Mouse (Mus musculus) heart, embryonic 11.5 days (tissue): ENCODE results near the gene Ift122. TPM values are rescaled to one million over a fixed set of nuclear protein-coding genes. Genes with fewer than 3 reads are reported as not detected.

Experiments used
- ATAC-seq: fragments of 200-750 bp; cut with Nextera tagmentation; replicated peaks from 2 replicates; pipeline ENCODE4 v1.8.0; 2017; ENCODE audit warnings: moderate library complexity; ENCODE audit not compliant: insufficient number of reproducible peaks, low FRiP score, low TSS enrichment
- H3K27ac ChIP-seq: fragments of 300-500 bp; sonication (generic); 2 replicates; pipeline ENCODE4 v1.5.1; 2014; ENCODE audit warnings: mild to moderate bottlenecking, low read depth, low read length
- H3K27me3 ChIP-seq: fragments of 300-500 bp; sonication (generic); 2 replicates; pipeline ENCODE4 v1.6.1; 2014; ENCODE audit warnings: mild to moderate bottlenecking, low read length, mixed read lengths; ENCODE audit not compliant: control insufficient read depth, insufficient read depth
- H3K36me3 ChIP-seq: fragments of 300-500 bp; sonication (generic); 2 replicates; pipeline ENCODE4 v1.6.1; 2014; ENCODE audit warnings: mild to moderate bottlenecking, low read length, moderate library complexity, mixed read lengths; ENCODE audit not compliant: control insufficient read depth, insufficient read depth
- H3K4me1 ChIP-seq: fragments of 300-500 bp; sonication (generic); 2 replicates; pipeline ENCODE4 v1.6.1; 2014; ENCODE audit warnings: low read length; ENCODE audit not compliant: control insufficient read depth, insufficient read depth
- H3K4me2 ChIP-seq: fragments of 300-500 bp; sonication (generic); 2 replicates; pipeline ENCODE4 v1.6.1; 2014; ENCODE audit warnings: mild to moderate bottlenecking, moderate library complexity
- H3K4me3 ChIP-seq: fragments of 300-500 bp; sonication (generic); 2 replicates; pipeline ENCODE4 v1.5.1; 2014; ENCODE audit warnings: low read depth, low read length
- H3K9ac ChIP-seq: fragments of 300-500 bp; sonication (generic); 2 replicates; pipeline ENCODE4 v1.6.1; 2014; ENCODE audit warnings: mild to moderate bottlenecking, low read depth, low read length, moderate library complexity
- H3K9me3 ChIP-seq: fragments of 300-500 bp; sonication (generic); replicated peaks from 2 replicates; pipeline ENCODE4 v1.6.1; 2016; ENCODE audit warnings: low read length; ENCODE audit not compliant: control insufficient read depth
- WGBS: fragments of 180-500 bp; shearing (Covaris S2); extraction: QIAGEN DNeasy Blood & Tissue Kit; methylation state at CpG from one replicate; pipeline ENCODE4 v1.1.7; 2014; ENCODE audit not compliant: insufficient replicate concordance; 5-methylcytosine and 5-hydroxymethylcytosine counted together
- polyA plus RNA-seq: library from polyadenylated mRNA; unstranded; fragments of >200 nt; fragmentation: Nextera tagmentation; extraction: Ambion mirVana; gene quantifications from 2 replicates; pipeline ENCODE4 v1.2.1, GENCODE M21; 2014

The Ift122 gene
- polyA plus RNA-seq = 21.0 and 26.7 TPM in 2 replicates

DNA sequence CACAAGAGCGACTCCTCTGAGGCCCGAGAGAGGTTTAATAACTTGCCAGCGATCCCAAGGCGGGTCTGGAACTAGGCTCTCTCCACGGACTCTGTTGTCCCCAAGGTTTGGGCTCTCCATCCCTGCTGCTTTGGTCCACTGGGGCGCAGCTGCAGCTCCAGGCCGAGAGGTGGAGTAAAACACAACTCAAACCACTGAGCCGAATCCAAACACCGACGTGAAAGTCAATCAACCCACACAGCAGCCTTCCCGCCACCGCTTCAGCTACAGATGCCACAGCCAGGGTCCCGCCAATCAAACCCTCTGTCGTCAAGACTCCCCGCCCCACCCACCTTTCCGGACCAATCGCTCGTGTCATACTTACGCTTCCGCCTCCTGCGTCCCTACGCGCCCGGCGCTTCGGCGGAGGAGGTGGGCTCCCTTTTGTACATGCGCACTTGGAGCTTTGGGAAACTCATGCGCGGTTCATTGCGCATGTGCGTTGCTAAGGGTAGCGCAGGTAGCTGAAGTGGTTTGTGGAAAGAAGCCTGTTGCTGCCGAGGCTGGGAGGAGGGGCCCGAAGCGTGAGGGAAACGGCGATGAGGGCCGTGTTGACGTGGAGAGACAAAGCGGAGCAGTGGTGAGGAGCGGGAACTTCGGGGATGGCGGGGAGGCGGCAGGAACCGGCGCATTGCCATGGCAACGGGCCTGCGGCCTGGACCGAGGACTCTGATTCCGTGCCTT lies at the start of gene Ift122, which contains the start of gene Mbd4:
Ift122 (plus strand) TSS at position 380 of the 723 bp plus-strand sequence.
Mbd4 (minus strand) TSS at position 281 of the 723 bp plus-strand sequence.
- Histone ChIP-seq H3K9me3 (no peaks in the 10 kb centered on the region), H3K36me3 (peaks cover 2% of the 10 kb centered on the region; the same call in 1 of the 2 replicates), H3K27me3 (no peaks in the 10 kb centered on the region), H3K4me2 (peak within 1 kb of the TSS; percentile 80), H3K4me1 (peaks cover 20% of the 10 kb centered on the region), H3K27ac (peak within 1 kb of the TSS; percentile 86), H3K9ac (peak within 1 kb of the TSS; percentile 74), H3K4me3 (peak within 1 kb of the TSS; percentile 58)
- peak; percentile 96 for ATAC-seq
- under 1% methylated on average over 51 of the region's 51 CpGs for WGBS

DNA sequence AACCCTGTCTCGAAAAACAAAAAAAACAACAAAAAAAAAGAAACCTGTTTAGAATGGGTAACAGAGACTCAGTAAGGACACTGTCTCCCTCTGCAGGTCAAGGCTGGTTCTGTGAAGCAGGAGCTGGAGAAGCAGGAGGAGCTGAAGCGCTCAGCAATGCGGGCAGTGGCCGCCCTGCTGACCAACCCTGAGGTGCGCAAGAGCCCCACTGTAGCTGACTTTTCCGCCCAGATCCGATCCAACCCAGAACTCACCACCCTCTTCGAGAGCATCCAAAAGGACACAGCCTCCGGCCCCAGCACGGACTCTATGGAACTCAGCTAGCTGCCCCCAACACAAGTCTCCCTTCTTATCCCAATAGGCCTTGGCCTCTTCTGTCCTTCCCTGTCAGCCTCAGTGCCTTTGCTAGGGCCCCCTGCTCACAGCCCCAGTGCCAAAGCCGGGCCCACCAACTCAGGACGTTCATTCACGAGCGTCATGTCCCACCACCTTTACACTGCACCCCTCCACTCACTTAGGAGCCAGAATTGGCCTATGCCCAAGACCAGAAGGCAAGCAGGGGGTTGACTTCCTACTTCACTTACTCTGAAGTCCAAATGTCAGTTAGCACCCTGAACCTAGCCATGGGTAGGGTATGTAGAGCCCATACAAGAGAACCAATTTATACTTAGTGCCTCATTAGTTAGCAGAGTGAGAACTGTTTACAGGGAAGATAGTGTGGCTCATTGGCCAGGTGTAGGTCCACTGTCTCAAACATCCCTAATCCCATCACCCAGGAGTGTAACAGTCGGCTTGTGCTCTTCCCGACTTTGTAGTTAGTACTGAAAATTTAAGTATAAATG lies 49.5 kb upstream of the Ift122 start:
- no peak overlapping the region for H3K4me3 ChIP-seq
- no peaks in the 10 kb centered on the region for H3K9me3 ChIP-seq
- 0 out of 2 replicates have a peak overlapping the region, but pooled peaks have one; percentile 25 for H3K27ac ChIP-seq
- peaks cover 16% of the 10 kb centered on the region for H3K4me1 ChIP-seq
- H3K27me3 ChIP-seq = no peaks in the 10 kb centered on the region
- 42% methylated on average over 16 of the region's 16 CpGs for WGBS
- ATAC-seq = 0 out of 2 replicates have a peak, but pooled peaks have one; percentile 19
- peaks cover 56% of the 10 kb centered on the region for H3K36me3 ChIP-seq
- no peak overlapping the region for H3K9ac ChIP-seq
- H3K4me2 ChIP-seq = no peak overlapping the region

DNA sequence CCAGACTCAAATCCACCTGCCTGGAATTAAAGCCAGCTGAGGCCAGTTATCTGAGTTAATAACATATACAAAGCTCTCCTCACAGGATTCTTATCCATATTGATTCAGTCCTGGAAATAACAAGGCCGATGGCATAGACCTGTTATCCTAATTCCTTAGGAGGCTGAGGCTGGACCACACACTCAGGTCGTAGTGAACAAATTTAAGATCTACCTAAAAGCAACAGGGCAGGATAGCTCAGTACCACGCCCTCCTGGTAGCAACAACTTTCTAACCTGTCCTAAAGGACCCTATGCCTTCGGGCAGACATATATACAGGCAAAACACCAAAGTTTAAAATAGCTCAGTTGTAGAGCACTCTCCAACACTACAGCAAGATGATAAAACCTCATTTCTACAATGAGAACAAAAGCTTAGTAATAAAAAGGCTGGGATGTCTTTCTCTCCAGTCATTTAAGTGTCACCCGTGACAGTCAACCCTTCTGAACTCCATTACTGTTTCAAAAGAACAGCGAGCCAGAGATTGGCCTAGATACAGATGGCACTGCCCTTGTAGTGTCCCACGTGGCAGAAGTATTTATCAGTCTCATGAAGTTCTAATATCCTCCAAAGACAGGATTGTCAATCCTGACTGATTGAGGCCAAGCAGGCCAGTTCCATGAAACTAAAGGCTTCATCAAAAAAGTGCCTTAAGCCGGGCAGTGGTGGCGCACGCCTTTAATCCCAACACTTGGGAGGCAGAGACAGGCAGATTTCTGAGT lies 48.7 kb upstream of the Ift122 start:
- no peak overlapping the region; the same call in 1 of the 2 replicates for H3K4me2 ChIP-seq
- peaks cover 48% of the 10 kb centered on the region for H3K36me3 ChIP-seq
- no peak for ATAC-seq
- H3K4me3 ChIP-seq = no peak overlapping the region
- H3K27ac ChIP-seq = no peak overlapping the region
- WGBS = 66% methylated on average over 10 of the region's 10 CpGs
- H3K9me3 ChIP-seq = no peaks in the 10 kb centered on the region
- H3K9ac ChIP-seq = no peak overlapping the region
- peaks cover 16% of the 10 kb centered on the region for H3K4me1 ChIP-seq
- no peaks in the 10 kb centered on the region for H3K27me3 ChIP-seq

DNA sequence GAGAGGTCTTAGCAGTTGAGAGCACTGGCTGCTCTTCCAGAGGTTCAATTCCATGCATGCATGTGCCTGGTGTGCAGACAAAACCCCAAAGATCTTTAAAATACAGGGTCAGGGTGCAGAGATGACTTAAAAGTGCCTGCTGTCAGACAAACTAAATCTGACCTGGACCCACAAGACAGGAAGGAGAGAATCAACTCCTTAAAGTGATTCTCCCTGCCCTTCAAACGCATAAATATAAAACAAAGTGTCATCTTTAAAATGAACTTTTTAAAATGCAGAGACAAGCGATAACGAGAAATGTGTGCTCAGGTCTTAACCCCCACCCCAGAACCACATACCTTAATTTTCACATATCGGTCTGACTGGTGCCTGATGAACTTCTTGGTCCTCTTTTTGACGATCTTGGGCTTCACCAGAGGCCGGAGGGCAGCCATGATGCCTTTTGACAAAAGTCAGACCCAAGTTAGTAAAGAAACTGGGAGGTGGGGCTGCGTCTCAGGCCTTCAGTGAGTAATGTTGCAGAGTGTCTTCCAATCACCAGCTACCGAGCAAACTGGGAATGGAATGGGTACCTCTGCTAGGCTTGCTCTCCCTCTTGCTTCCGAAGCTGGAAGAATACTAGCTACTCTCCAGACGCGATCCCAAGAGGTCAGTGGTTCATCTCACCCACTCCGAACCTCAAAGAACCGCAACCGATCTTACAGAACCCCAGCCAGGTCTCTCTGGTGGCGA lies 45.6 kb upstream of the Ift122 start:
- no peaks in the 10 kb centered on the region for H3K27me3 ChIP-seq
- H3K4me1 ChIP-seq = peaks cover 16% of the 10 kb centered on the region
- H3K4me3 ChIP-seq = peak overlapping the region; percentile 90
- no peaks in the 10 kb centered on the region for H3K9me3 ChIP-seq
- H3K27ac ChIP-seq = peak overlapping the region; percentile 91
- no peak for ATAC-seq
- whole genome bisulfite sequencing = 4% methylated on average over 15 of the region's 15 CpGs
- peaks cover 30% of the 10 kb centered on the region for H3K36me3 ChIP-seq
- peak overlapping the region; percentile 99 for H3K9ac ChIP-seq
- peak overlapping the region; percentile 86 for H3K4me2 ChIP-seq

DNA sequence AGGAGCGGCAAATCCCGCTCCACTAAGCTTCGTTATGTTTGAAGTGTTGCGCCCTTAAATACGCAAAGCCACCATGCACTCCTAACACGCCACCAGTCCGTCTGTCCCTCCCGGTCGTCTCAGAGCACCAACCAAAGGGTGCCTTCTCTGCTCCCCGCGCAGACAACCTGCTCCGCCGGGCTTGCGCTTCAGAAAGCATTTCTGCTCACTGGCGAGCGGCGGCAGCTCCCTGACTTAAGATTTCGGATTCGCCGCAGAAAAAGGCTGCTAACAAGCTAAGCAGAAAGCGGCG lies 45.1 kb upstream of the Ift122 start:
- WGBS = 0% methylated on average over 22 of the region's 22 CpGs

DNA sequence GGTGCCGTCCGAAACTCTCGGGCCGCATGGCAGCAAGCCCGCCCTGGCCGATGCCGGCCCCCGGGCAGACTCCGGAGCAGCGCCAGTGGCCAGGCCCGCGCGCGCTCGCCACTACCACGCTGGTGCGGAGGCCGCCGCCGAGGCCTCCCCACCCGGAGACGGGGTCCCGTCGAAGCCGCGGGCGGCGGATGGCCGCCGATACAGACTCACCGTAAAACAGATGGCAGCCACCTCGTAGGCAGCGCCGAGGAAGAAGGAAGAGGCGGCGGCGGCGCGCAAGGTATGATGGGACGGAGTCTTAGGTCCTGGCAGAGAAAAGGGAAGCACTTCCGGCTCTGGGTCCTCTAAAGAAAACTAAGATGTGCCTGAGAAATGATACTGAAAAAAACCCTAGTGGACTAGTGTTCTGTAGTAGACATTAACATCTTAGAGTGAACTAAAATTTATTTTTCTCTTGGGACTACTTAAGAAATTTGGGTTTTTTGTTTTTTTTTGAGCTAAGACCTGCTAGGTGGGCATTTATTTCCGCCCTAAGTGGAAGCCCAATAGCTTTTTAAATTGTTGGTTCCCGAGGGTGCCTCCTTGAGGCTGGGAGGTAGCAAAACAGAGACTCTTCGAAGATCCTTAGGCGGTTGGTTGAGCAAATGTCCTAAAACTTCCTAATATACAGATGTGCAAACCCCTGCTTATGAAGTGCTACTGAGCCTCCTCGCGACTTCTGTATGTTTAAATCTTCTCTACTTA lies 44.6 kb upstream of the Ift122 start, which contains the start of gene Rpl32:
Rpl32 (minus strand) TSS at position 260 of the 744 bp plus-strand sequence.
- H3K27ac ChIP-seq = peak within 1 kb of the TSS; percentile 91
- H3K9me3 ChIP-seq = no peaks in the 10 kb centered on the region
- peak within 1 kb of the TSS; percentile 90 for H3K4me3 ChIP-seq
- H3K36me3 ChIP-seq = peaks cover 29% of the 10 kb centered on the region
- H3K4me1 ChIP-seq = peaks cover 16% of the 10 kb centered on the region
- WGBS = under 1% methylated on average over 47 of the region's 47 CpGs
- ATAC-seq = peak; percentile 76
- H3K27me3 ChIP-seq = no peaks in the 10 kb centered on the region
- H3K9ac ChIP-seq = peak within 1 kb of the TSS; percentile 99
- H3K4me2 ChIP-seq = peak within 1 kb of the TSS; percentile 86

More for the DNA sequence above, 45.1 kb upstream of the Ift122 start:
- Histone ChIP-seq H3K4me1 (peaks cover 16% of the 10 kb centered on the region), H3K27me3 (no peaks in the 10 kb centered on the region), H3K27ac (peak overlapping the region; percentile 91), H3K9me3 (no peaks in the 10 kb centered on the region), H3K4me3 (peak overlapping the region; percentile 90), H3K4me2 (peak overlapping the region; percentile 86), H3K9ac (peak overlapping the region; percentile 99), H3K36me3 (peaks cover 30% of the 10 kb centered on the region)
- no peak for ATAC-seq

DNA sequence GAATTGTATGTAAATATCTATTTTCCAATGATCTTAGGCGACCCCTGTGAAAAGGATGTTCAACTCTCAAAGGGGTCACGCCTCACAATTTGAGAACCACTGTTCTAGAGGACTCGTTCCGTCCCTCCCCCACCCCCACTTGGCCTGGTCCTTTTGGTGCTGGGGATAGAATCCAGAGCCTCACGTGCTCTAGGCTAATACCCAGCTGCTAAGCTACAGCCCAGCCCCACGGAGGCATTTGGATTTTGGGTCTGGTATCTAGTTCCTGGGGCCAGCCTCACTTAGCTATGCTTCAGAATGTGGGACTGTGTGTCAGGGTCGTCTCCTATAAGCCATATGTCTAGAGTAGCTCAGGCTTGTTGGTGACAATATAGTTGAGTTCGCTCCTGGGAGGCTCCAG lies 41.7 kb upstream of the Ift122 start:
- Histone ChIP-seq H3K27ac (no peak overlapping the region), H3K4me2 (no peak overlapping the region), H3K4me3 (no peak overlapping the region), H3K36me3 (peaks cover 7% of the 10 kb centered on the region), H3K27me3 (no peaks in the 10 kb centered on the region), H3K9me3 (no peaks in the 10 kb centered on the region), H3K4me1 (peaks cover 14% of the 10 kb centered on the region), H3K9ac (no peak overlapping the region)
- 68% methylated on average over 8 of the region's 8 CpGs for WGBS
- ATAC-seq = no peak
